Mouse (Mus musculus) right cerebral cortex, postnatal 4 days (tissue): ENCODE data around the gene Serpinf1.
"Not testable (repeated sequence)": the region's sequence is repeated elsewhere in the genome, so short reads cannot be mapped to it uniquely, and the experiment has no call there.

Source experiments
- DNase-seq: peaks from one replicate; pipeline ENCODE4 v3.0.0-alpha.2; 2022

Serpinf1 gene

GRCm38 (mm10) chr11:75420810-75421374 is 1.6 kb downstream of the Serpinf1 start:
- DNase-seq, result no peak

- DNase-seq, result no peak
Observed at GRCm38 (mm10) chr11:75420037-75420436, 2.5 kb downstream of the Serpinf1 start.

GRCm38 (mm10) chr11:75415994-75416393 is 6.5 kb downstream of the Serpinf1 start:
- no peak for DNase-seq

DNA sequence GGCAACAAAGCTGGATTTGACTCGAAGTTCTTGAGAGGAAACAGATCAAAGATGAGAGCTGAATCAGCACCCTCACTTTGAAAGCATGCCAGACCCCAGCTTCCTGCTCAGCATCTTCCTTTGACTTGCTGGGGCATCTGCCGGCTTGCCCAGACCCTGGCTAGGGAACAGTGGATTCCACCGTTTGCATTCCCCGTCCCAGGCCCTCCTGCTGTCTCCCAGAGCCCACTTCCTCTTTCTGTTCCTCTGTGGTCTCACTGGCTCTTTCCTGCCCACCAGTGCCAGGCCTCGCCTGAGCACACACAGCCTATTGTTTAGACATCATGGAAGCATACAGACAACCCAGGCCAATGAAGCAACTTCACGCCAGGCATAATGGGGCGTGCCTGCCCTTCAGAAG is 7.4 kb downstream of the Serpinf1 start:
- DNase-seq, result no peak

DNA sequence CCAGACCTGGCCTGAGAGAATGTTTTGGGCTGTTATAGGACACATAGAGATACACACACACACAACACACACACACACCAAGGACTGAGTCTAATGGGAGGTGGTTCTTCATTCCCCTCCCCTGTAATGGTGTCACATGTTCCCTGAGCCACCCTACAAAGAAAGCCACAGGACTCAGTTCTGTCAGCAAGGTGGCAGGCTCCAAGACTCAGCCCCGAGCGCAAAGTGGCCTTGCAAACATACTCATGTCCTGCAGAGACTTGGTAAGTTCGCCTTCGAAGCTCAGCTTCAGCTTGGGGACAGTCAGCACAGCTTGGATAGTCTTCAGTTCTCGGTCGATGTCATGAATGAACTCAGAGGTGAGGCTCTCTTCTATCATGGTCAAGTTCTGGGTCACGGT is 11.9 kb downstream of the Serpinf1 start:
- DNase-seq, result no peak

DNA sequence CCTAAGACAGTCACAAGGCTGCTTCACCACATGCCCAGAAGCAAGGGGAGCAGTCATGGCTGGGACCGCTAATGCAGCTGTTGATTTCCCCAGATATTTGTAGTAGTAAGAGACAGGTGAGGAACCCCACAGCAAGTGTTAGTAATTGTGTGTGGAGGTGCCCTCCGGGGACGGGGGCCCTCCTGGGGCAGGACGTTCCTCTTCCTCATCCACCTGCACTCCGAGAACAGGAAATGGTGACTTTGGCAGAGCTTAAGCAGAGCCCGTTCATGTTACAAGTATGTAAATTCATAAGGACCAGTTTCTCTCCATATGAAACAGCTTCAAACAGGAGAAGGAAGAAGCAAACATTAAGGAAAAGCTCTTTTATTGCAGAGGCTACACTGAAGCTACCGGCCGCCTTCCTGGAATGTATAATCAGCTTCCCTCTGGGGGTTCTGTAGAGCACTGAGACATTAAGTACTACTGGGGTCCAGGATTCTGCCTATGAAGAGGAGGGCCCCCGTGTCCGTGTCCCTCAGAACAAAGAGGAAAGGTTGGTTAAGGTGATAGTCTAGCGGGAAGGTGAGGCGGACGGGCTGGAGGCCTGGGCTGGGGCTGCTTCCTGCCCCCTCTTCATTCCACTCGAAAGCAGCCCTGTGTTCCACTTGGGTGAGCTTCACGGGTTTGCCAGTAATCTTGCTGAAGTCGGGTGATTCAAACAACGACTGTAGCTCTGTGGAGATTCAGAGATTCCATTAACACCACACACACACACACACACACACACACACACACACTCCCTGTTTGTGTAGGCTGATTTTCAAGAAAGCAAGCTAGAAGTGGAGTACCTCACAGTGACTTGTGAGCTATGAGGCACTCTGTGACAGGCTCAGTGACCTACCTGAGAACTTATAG is 12.6 kb downstream of the Serpinf1 start:
- no peak for DNase-seq

GRCm38 (mm10) chr11:75406865-75407264 is 15.6 kb downstream of the Serpinf1 start:
- peak; percentile 42 for DNase-seq

DNA sequence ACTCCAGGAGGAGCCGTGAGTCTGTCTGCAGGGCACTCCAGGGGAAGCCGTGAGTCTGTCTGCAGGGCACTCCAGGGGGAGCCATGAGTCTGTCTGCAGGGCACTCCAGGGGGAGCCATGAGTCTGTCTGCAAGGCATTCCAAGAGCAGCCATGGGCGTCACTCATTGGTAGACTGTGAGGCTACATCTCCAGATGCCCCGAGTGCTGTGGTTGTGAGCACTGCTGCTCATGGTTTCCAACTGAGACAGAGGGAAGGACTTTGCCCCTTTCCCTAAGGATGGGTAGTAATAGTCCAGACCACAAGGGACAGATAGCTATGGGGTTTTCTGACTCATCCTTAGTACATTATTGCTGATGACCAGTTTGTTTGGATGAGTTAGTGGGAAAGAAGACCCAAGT is 16.4 kb downstream of the Serpinf1 start:
- DNase-seq, result no peak

- DNase-seq, result no peak
Observed at GRCm38 (mm10) chr11:75404801-75405200, 17.7 kb downstream of the Serpinf1 start.

DNA sequence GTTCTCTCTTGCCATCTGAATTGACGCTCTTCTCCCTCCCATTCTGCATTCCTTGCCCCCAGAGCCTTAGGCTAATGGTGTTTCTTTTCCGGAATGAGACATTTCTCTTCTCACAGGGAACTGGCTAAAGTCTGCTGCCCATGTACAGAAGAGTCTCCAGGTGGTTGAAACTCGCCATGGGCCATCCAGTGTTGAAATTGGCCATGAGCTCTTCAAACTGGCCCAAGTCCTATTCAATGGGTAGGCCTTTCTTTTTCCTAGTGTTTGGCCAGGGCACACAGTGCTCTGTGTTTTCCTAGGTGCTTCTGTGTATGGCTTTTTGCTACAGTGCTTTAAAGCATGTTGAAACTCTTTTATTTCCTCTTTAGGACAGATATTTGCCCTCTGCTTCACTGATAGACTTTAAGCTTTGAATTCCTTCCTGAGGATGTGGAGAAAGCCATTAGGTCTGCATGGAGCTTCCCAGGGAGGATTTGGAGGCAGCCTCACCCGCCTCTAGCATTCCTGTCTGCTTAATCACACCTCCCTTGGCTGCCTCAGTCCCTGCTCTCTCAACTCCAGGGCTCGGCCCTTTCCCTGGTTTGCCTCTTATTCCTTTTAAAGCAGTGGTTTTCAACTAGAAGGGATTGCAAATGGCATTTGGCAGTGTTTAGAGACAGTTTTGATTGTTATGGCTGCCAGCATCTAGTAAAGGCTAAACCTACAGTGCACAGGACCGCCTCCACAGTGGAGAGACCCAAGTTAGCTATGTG is 19.0 kb downstream of the Serpinf1 start:
- DNase-seq, result no peak

DNA sequence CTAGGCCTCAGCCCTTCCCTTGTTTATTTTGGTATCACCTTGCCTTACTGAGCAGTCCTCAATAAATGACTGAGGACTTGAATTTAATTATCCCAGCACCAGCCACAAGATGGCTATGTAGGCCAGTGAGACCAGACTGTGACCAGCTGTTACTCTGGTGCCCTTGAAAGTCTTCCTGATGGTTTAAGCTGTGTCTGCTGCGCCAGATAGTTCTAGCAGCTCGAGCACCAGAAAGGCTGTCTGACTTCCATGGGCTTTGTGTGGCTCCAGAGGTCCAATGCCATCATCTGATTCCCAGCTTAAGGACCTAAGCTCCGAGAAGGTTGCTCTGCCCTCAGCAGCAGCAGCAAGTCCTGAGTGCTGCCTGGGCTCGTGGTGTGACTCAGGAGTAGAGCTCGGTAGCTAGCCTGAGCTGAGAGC is 20.2 kb downstream of the Serpinf1 start:
- no peak for DNase-seq

- no peak for DNase-seq
Observed at GRCm38 (mm10) chr11:75400099-75400498, 22.4 kb downstream of the Serpinf1 start.

DNA sequence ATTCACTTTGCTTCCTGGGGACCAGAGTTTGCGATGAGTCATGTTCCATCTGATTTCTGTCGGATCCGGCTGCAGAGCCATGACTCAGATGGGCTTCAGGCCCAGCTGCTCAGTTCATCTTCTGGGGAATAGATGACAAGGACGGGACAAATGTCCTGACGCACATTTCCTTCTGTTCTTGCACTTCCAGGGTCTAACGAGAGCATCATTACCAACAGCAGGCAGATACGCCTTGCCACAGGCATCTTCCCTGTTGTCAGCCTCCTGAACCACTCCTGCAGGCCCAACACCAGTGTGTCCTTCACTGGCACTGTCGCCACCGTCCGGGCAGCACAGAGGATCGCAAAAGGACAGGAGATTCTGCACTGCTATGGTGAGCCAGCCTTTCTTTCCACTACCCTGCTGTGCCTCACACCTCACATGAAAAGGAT is 23.1 kb downstream of the Serpinf1 start:
- DNase-seq, result no peak

- DNase-seq, result no peak
Observed at GRCm38 (mm10) chr11:75397452-75397851, 25.0 kb downstream of the Serpinf1 start.

DNA sequence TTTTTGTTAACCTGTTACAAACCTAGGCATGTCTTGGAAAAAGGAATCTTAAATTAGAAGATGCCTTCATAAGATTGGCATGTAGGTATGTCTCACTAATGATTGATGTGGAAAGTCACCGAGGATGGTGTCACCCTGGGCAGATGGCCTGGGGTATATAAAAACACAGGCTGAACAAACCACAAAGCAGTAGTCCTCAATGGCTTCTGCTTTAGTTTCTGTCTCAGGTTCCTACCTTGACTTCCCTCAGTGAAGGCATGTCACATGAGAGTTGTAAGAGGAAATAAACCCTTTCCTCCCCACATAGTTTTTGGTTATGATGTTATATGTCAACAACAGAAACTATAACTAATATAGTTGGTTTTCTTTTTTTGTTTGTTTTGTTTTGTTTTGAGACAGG is 26.9 kb downstream of the Serpinf1 start:
- no peak for DNase-seq

DNA sequence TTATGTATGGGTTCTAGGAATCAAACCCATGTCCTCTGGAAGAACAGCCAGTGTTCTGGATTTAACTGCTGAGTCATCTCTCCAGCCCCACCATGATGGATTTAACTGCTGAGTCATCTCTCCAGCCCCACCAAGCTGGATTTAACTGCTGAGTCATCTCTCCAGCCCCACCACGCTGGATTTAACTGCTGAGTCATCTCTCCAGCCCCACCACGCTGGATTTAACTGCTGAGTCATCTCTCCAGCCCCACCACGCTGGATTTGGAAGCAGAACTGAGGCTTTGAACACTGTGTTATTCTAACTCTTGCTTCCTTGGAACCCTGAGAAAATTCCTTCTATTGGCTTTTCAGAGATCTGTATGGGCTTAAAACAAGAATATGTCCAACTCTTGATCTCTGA is 39.0 kb downstream of the Serpinf1 start:
- DNase-seq, result not testable (repeated sequence)

GRCm38 (mm10) chr11:75378786-75379185 is 43.7 kb downstream of the Serpinf1 start:
- DNase-seq, result not testable (repeated sequence)

DNA sequence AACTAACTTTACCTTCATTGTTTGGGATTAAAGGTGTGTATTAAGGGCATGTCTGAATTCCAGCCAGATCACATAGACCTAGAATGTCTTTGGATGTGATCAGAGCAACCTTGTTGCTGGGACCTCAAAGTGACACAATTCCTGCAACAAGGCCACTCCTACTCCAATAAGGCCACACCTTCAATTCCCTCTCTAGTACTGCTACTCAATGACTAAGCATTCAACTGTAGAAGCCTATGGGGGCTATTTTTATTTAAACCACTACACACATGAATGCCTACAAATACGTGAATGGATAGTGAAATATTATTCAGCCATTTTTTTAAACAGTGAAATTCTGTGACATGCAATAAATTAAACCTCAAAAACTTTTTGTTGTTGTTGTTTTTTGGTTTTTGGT is 45.4 kb downstream of the Serpinf1 start:
- DNase-seq, result no peak
